Mouse (Mus musculus) ES-Bruce4 (cell line): ENCODE measurements at regions not wholly inside any gene's neighbourhood (a gene's known extent, or its start where the extent isn't known, plus 50 kb on each side); places are given as distances from the start of the nearest gene placed in this dataset.

ENCODE experiments used
- CTCF ChIP-seq: IDR thresholded peaks from one replicate; pipeline ENCODE4 v1.8.1; 2011; ENCODE audit warnings: low read depth, low read length
- EP300 ChIP-seq: IDR thresholded peaks from 2 replicates; pipeline ENCODE4 v1.6.1; 2011; ENCODE audit warnings: low read depth, low read length; ENCODE audit not compliant: insufficient read depth
- POLR2A ChIP-seq: IDR thresholded peaks from one replicate; pipeline ENCODE4 v1.8.1; 2011; ENCODE audit warnings: low read length; ENCODE audit not compliant: insufficient read depth

- TF ChIP-seq CTCF (no peak), EP300 (no peak), POLR2A (no peak)
Observed at GRCm38 (mm10) chr5:75281510-75281909, 129.4 kb downstream of the Pdgfra start.
